Mouse (Mus musculus): ENCODE measurements at regions not wholly inside any gene's neighbourhood (a gene's known extent, or its start where the extent isn't known, plus 50 kb on each side); places are given as distances from the start of the nearest gene placed in this dataset.

DNA sequence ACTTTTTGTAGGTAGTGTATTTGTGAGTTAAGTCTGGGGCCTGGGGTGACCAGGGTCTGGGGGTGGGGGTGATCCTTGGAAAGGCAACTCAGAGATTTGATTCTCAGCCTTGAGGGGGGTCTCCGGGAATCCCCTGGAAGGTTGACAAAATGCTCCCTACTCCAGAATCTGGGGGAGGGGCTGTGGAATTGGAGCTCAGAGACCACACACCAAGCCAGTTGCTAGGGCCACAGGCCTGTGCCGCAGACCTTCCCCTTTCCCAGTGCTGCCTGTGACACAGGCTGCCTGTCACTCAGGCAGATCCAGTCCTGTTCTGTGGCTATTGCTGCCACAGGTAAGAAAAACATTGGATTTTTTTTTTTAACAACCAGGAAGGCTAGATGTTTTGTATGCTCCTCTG lies 89.0 kb upstream of the Ercc6l2 start:
- no peak overlapping the region for H3K27ac ChIP-seq (replicated peaks)
- no peaks in the 10 kb centered on the region for H3K9me3 ChIP-seq
- no peak overlapping the region for H3K4me2 ChIP-seq
- H3K4me3 ChIP-seq, result no peak overlapping the region
- no peak overlapping the region for H3K9ac ChIP-seq
- no peak for ATAC-seq (ENCODE audit: low read depth)
- no peaks in the 10 kb centered on the region for H3K27me3 ChIP-seq
- WGBS, result 11% methylated on average over 2 of the region's 2 CpGs
- H3K36me3 ChIP-seq, result no peaks in the 10 kb centered on the region
- H3K4me1 ChIP-seq (replicated peaks), result peaks cover 12% of the 10 kb centered on the region; the same call in 1 of the 2 replicates

DNA sequence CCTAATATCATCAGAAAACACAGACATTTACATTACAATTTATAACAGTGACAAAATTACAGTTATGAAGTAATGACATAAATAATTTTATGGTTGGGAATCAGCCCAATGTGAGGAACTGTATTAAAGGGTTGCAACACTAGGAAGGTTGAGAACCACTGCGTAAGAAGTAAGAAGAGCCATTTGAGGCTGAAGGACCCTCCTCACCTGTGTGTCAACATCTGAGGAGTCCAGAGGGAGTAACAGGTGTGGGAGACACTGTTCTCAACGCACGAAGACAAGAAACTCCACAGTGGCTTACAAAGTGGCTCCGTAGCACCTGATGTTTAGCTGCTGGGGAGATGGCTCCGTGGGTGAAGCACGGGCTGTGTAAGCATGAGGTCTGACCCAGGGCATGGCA lies 88.5 kb upstream of the Ercc6l2 start:
- Histone ChIP-seq H3K36me3 (no peaks in the 10 kb centered on the region), H3K27ac (replicated peaks) (no peak overlapping the region), H3K4me1 (replicated peaks) (peaks cover 12% of the 10 kb centered on the region; the same call in 1 of the 2 replicates), H3K4me3 (no peak overlapping the region), H3K4me2 (no peak overlapping the region), H3K9ac (no peak overlapping the region), H3K27me3 (no peaks in the 10 kb centered on the region), H3K9me3 (no peaks in the 10 kb centered on the region)
- ATAC-seq (ENCODE audit: low read depth), result no peak
- WGBS, result 90% methylated on average over 6 of the region's 6 CpGs

DNA sequence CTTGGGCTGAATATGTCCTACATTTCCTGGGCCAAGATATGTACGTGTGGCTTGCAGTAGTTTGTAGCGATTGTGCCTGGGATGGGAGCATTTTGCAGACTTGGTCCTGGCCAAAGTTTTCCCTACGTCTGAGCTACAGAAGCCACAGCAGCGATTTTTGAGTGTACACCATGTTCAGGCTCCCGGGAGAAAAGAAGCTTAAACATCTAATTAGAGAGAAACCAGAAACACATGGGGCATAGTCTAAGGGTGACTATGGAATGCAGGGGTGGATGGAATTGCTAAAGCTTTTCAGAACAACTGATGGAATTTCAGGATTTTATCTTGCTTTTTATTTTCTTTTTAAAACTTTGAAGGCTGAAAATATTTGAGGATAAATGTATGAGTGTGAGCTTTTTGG lies 79.3 kb upstream of the Ercc6l2 start:
- no peak overlapping the region for H3K9ac ChIP-seq
- no peaks in the 10 kb centered on the region for H3K36me3 ChIP-seq
- no peaks in the 10 kb centered on the region for H3K4me1 ChIP-seq (replicated peaks)
- no peak for ATAC-seq (ENCODE audit: low read depth)
- 86% methylated on average over 5 of the region's 5 CpGs for WGBS
- H3K4me2 ChIP-seq, result no peak overlapping the region
- H3K27me3 ChIP-seq, result no peaks in the 10 kb centered on the region
- H3K9me3 ChIP-seq, result no peaks in the 10 kb centered on the region
- H3K4me3 ChIP-seq, result no peak overlapping the region
- H3K27ac ChIP-seq (replicated peaks), result no peak overlapping the region

DNA sequence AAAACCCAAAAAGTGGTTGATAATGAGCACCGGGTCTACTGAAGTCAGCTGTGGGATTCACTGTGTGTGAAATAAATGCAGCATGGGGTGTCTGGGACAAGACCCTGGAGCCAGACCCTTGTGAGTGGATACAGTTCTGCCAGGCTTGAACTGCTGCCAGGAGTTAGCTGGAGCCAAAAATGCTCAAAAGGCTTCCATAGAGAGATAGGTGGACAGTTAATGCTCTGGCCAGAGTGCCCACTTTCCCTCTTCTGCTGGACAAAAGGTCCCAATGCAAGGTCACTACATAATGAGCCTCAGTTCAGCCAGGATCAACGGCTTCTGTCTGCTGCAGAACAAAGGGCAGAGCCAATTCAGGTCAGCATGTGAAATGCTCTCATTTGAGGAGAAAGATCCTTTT lies 73.2 kb upstream of the Ercc6l2 start:
- H3K4me1 ChIP-seq (replicated peaks), result 0 out of 2 replicates have a peak, but pooled peaks cover 6% of the 10 kb centered on the region
- no peaks in the 10 kb centered on the region for H3K9me3 ChIP-seq
- H3K27ac ChIP-seq (replicated peaks), result no peak overlapping the region
- H3K36me3 ChIP-seq, result no peaks in the 10 kb centered on the region
- 36% methylated on average over 2 of the region's 2 CpGs for WGBS
- H3K4me3 ChIP-seq, result no peak overlapping the region
- no peak for ATAC-seq (ENCODE audit: low read depth)
- no peak overlapping the region for H3K9ac ChIP-seq
- no peak overlapping the region for H3K4me2 ChIP-seq
- H3K27me3 ChIP-seq, result no peaks in the 10 kb centered on the region

DNA sequence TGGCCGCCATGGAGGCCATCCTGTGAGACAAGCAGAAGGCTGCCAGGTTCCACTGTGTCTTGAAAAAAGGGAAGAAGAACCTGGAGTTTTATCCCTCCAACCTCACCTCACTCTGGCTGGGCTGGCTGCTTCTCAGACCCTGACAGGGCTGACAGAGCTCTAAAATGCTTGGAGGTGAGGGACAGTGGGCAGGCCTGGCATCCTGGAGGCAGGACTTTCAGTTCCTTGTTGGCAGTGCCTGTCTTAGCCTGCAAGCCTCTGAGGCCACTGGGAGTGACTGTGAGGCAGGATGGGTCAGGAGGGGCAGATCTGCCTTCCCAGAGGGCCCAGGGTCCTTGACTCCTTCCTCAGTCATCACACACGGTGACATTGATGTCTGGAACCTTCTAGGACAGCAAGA lies 66.3 kb upstream of the Ercc6l2 start:
- Histone ChIP-seq H3K9me3 (peaks cover 9% of the 10 kb centered on the region; the same call in 1 of the 2 replicates), H3K27me3 (no peaks in the 10 kb centered on the region), H3K9ac (no peak overlapping the region), H3K4me2 (no peak overlapping the region), H3K4me1 (replicated peaks) (no peaks in the 10 kb centered on the region), H3K4me3 (no peak overlapping the region), H3K27ac (replicated peaks) (no peak overlapping the region), H3K36me3 (no peaks in the 10 kb centered on the region)
- ATAC-seq (ENCODE audit: low read depth), result no peak
- 82% methylated on average over 2 of the region's 2 CpGs for WGBS

DNA sequence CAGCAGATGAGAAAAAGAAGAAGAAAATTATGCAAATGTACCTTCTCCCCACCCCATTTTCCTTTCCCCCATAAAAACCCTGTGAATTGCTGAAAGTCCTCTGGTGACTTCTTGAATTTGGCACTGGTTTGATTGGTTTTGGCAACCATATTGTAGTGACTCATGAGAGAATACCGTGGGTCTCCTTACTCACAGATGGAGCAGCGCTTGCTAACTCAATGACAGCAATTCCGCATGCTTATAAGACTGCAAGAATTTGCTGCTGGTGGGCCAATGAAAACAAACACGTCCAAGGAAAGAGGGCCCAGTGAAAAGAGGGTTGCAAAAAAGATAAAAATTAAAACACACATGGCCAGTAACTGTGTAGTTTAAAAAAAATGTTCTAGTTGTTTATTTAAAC lies 65.0 kb upstream of the Ercc6l2 start:
- Histone ChIP-seq H3K27ac (replicated peaks) (no peak overlapping the region), H3K9ac (no peak overlapping the region), H3K27me3 (no peaks in the 10 kb centered on the region), H3K36me3 (no peaks in the 10 kb centered on the region), H3K4me3 (no peak overlapping the region), H3K4me1 (replicated peaks) (no peaks in the 10 kb centered on the region), H3K9me3 (peaks cover 9% of the 10 kb centered on the region; the same call in 1 of the 2 replicates), H3K4me2 (no peak overlapping the region)
- WGBS, result 72% methylated on average over 4 of the region's 4 CpGs
- no peak for ATAC-seq (ENCODE audit: low read depth)

DNA sequence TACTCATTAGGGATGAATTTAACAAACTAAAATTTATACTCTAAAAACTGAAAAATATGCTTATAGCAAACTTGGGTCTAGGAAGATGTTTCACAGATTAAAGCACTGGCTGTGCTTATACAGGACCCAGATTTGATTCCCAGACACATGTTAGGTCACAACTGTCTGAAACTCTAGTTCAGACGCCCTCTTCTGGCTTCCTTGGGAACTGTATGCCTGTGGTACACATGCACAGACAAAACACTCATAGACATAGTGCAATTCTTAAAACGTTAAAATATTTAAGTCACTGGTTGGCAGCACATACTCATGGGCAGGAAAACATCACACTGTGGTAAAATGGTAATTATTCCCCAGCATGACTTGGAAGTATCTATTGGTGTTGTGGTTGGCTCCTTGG lies 63.8 kb upstream of the Ercc6l2 start:
- no peak overlapping the region for H3K4me2 ChIP-seq
- WGBS, result 61% methylated on average over 2 of the region's 2 CpGs
- H3K36me3 ChIP-seq, result no peaks in the 10 kb centered on the region

DNA sequence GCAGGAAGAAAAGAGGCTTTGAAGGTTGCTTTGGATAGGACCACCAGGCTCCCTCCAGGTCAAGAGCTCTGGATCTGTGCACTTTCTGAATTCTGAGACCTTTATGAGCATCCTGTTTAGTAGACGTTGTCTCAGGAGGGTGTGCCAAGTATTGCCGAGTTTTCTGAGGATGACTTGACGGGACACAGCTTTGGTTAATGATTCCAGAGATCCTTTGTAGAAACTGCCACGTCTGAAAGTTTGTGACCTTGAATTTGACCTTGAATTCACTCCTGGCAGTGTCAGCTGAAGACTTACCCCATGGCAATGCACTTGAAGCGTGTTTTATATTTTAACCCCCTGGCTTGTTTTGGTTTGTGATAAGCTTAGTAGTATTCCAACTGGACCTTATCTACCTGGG lies 58.0 kb upstream of the Ercc6l2 start:
- Histone ChIP-seq H3K36me3 (no peaks in the 10 kb centered on the region), H3K4me1 (replicated peaks) (no peaks in the 10 kb centered on the region), H3K27me3 (no peaks in the 10 kb centered on the region), H3K9ac (no peak overlapping the region), H3K4me2 (no peak overlapping the region), H3K9me3 (peaks cover 4% of the 10 kb centered on the region; the same call in 1 of the 2 replicates), H3K27ac (replicated peaks) (no peak overlapping the region), H3K4me3 (no peak overlapping the region)
- 83% methylated on average over 5 of the region's 5 CpGs for WGBS
- no peak for ATAC-seq (ENCODE audit: low read depth)

More for the DNA sequence above, 63.8 kb upstream of the Ercc6l2 start:
- no peak overlapping the region for H3K27ac ChIP-seq (replicated peaks)
- no peaks in the 10 kb centered on the region for H3K27me3 ChIP-seq
- peaks cover 9% of the 10 kb centered on the region; the same call in 1 of the 2 replicates for H3K9me3 ChIP-seq
- H3K9ac ChIP-seq, result no peak overlapping the region
- H3K4me1 ChIP-seq (replicated peaks), result no peaks in the 10 kb centered on the region
- H3K4me3 ChIP-seq, result no peak overlapping the region
- no peak for ATAC-seq (ENCODE audit: low read depth)

DNA sequence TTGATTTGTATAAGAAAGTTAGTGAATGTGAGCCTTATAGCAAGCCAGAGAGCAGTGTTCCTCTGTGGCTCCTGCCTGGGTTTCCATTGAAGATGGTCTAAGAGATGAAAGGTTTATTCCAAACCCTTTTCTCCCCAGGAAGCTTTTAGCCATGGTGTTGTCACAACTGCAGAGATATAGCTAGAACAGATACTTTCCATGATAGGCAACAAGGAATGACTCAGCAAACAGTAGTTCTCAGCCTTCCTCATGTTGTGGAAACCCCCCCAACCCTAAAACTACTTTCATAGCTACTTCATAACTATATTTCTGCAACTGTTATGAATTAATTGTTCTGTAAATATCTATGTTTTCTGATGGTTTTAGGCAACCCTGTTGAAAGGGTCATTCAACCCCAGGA lies 53.5 kb upstream of the Ercc6l2 start:
- H3K27ac ChIP-seq (replicated peaks), result no peak overlapping the region
- no peaks in the 10 kb centered on the region for H3K4me1 ChIP-seq (replicated peaks)
- ATAC-seq (ENCODE audit: low read depth), result no peak
- H3K4me2 ChIP-seq, result no peak overlapping the region
- no peak overlapping the region for H3K9ac ChIP-seq
- H3K9me3 ChIP-seq, result no peaks in the 10 kb centered on the region; the same call in 1 of the 2 replicates
- H3K36me3 ChIP-seq, result no peaks in the 10 kb centered on the region
- H3K4me3 ChIP-seq, result no peak overlapping the region
- H3K27me3 ChIP-seq, result no peaks in the 10 kb centered on the region
